Mouse (Mus musculus): Measurements from ENCODE around the gene Hist1h2bf. TPM values are rescaled to one million over a fixed set of nuclear protein-coding genes. Genes with fewer than 3 reads are reported as not detected.
"Not testable (repeated sequence)": the region's sequence is repeated elsewhere in the genome, so short reads cannot be mapped to it uniquely, and the experiment has no call there.

Gene Hist1h2bf
- total and polyA plus RNA-seq, 3 experiments: 1.00 to 8.4 (median 5.2) TPM

GRCm38 (mm10) chr13:23585442-23586098 lies 11.6 kb upstream of the Hist1h2bf start:
- WGBS: under 1% methylated on average over 35 of the region's 36 CpGs
- H3K27ac ChIP-seq: peak overlapping the region; percentile 95
- H3K79me2 ChIP-seq (replicated peaks; ENCODE audit: control insufficient read depth, insufficient read depth, low read length); H3K4me1 ChIP-seq (ENCODE audit: control insufficient read depth, insufficient read depth, low read length); H3K36me3 ChIP-seq (ENCODE audit: control insufficient read depth, insufficient read depth, low read length); H3K27me3 ChIP-seq (ENCODE audit: control insufficient read depth, insufficient read depth, low read length): not testable (repeated sequence)
- intact Hi-C loops (cut with DNase I): loop anchor here (1.0 to 10.0 kb wide), 6 partner anchors 36 to 1871 kb away; partner anchors contain the start of genes Hist1h1b, Hist1h2ai, Hist1h2an and Hist1h2bc
- H3K9ac ChIP-seq (ENCODE audit: low read depth, low read length): peak overlapping the region; percentile 79
- peak; percentile 96 for TF ChIP-seq POLR2A (IDR thresholded peaks at IDR 0.05; ENCODE audit: insufficient read depth, low read depth, low read length)
- peak overlapping the region; percentile 67 for H3K4me3 ChIP-seq
- DNase-seq: peak; percentile 77 to 80

GRCm38 (mm10) chr13:23585029-23585441 lies 11.0 kb upstream of the Hist1h2bf start:
- peaks cover 4% of the 10 kb centered on the region; the same call in 1 of the 2 replicates for H3K36me3 ChIP-seq (ENCODE audit: control insufficient read depth, insufficient read depth, low read length)
- H3K4me1 ChIP-seq (ENCODE audit: control insufficient read depth, insufficient read depth, low read length): peaks cover 4% of the 10 kb centered on the region
- no peaks in the 10 kb centered on the region for H3K79me2 ChIP-seq (replicated peaks; ENCODE audit: control insufficient read depth, insufficient read depth, low read length)
- peak; percentile 79 to 83 for DNase-seq
- under 1% methylated on average over 21 of the region's 21 CpGs for WGBS
- H3K4me3 ChIP-seq: peak overlapping the region; percentile 67
- no peaks in the 10 kb centered on the region for H3K27me3 ChIP-seq (ENCODE audit: control insufficient read depth, insufficient read depth, low read length)
- intact Hi-C loops (cut with DNase I): loop anchor here (2.0 to 10.0 kb wide), 4 partner anchors 54 to 1870 kb away; partner anchors contain the start of genes Hist1h1b, Hist1h2ai, Hist1h2an and Hist1h2bc
- H3K27ac ChIP-seq: peak overlapping the region; percentile 95
- H3K9ac ChIP-seq (ENCODE audit: low read depth, low read length): peak overlapping the region; percentile 73
- TF ChIP-seq POLR2A (IDR thresholded peaks at IDR 0.05; ENCODE audit: insufficient read depth, low read depth, low read length) (peak; percentile 57), EP300 (IDR thresholded peaks at IDR 0.05; ENCODE audit: insufficient read depth, low read depth, low read length) (no peak), CTCF (IDR thresholded peaks at IDR 0.05) (no peak)

- no peak for DNase-seq
- H3K27ac ChIP-seq: peak overlapping the region; percentile 95
- H3K9ac ChIP-seq (ENCODE audit: low read depth, low read length): peak overlapping the region; percentile 23
- peak overlapping the region; percentile 67 for H3K4me3 ChIP-seq
- no peaks in the 10 kb centered on the region for H3K79me2 ChIP-seq (replicated peaks; ENCODE audit: control insufficient read depth, insufficient read depth, low read length)
- H3K27me3 ChIP-seq (ENCODE audit: control insufficient read depth, insufficient read depth, low read length): no peaks in the 10 kb centered on the region
- peaks cover 4% of the 10 kb centered on the region; the same call in 1 of the 2 replicates for H3K36me3 ChIP-seq (ENCODE audit: control insufficient read depth, insufficient read depth, low read length)
- TF ChIP-seq CTCF (IDR thresholded peaks at IDR 0.05): no peak
- no peak for TF ChIP-seq EP300 (IDR thresholded peaks at IDR 0.05; ENCODE audit: insufficient read depth, low read depth, low read length)
- no peak for TF ChIP-seq POLR2A (IDR thresholded peaks at IDR 0.05; ENCODE audit: insufficient read depth, low read depth, low read length)
- intact Hi-C loops (cut with DNase I): loop anchor here (2.0 to 10.0 kb wide), 6 partner anchors 54 to 1870 kb away; partner anchors contain the start of genes Hist1h1b, Hist1h2ag, Hist1h2ai and Hist1h2an
- H3K4me1 ChIP-seq (ENCODE audit: control insufficient read depth, insufficient read depth, low read length): peaks cover 4% of the 10 kb centered on the region
Measured at GRCm38 (mm10) chr13:23584331-23584730, 10.3 kb upstream of the Hist1h2bf start.

- H3K27me3 ChIP-seq (ENCODE audit: control insufficient read depth, insufficient read depth, low read length): no peaks in the 10 kb centered on the region
- no peak overlapping the region for H3K9ac ChIP-seq (ENCODE audit: low read depth, low read length)
- H3K4me3 ChIP-seq: no peak overlapping the region; the same call in 1 of the 2 replicates
- peaks cover 4% of the 10 kb centered on the region; the same call in 1 of the 2 replicates for H3K36me3 ChIP-seq (ENCODE audit: control insufficient read depth, insufficient read depth, low read length)
- H3K79me2 ChIP-seq (replicated peaks; ENCODE audit: control insufficient read depth, insufficient read depth, low read length): no peaks in the 10 kb centered on the region
- TF ChIP-seq EP300 (IDR thresholded peaks at IDR 0.05; ENCODE audit: insufficient read depth, low read depth, low read length): no peak
- no peak for TF ChIP-seq POLR2A (IDR thresholded peaks at IDR 0.05; ENCODE audit: insufficient read depth, low read depth, low read length)
- no peak for TF ChIP-seq CTCF (IDR thresholded peaks at IDR 0.05)
- H3K27ac ChIP-seq: no peak overlapping the region; the same call in 1 of the 2 replicates
- H3K4me1 ChIP-seq (ENCODE audit: control insufficient read depth, insufficient read depth, low read length): peaks cover 4% of the 10 kb centered on the region
- intact Hi-C loops (cut with DNase I): loop anchor here (2.0 to 10.0 kb wide), 6 partner anchors 53 to 1869 kb away; partner anchors contain the start of genes Hist1h1b, Hist1h2ag, Hist1h2ai and Hist1h2an
- no peak for DNase-seq
Measured at GRCm38 (mm10) chr13:23583387-23584068, 9.5 kb upstream of the Hist1h2bf start.

GRCm38 (mm10) chr13:23582219-23583056 lies 8.4 kb upstream of the Hist1h2bf start:
- Histone ChIP-seq H3K4me3 (peak overlapping the region; percentile 72), H3K9ac (ENCODE audit: low read depth, low read length) (peak overlapping the region; percentile 71; the same call in 1 of the 2 replicates), H3K36me3 (ENCODE audit: control insufficient read depth, insufficient read depth, low read length) (peaks cover 4% of the 10 kb centered on the region; the same call in 1 of the 2 replicates), H3K27ac (peak overlapping the region; percentile 7), H3K79me2 (replicated peaks; ENCODE audit: control insufficient read depth, insufficient read depth, low read length) (no peaks in the 10 kb centered on the region), H3K4me1 (ENCODE audit: control insufficient read depth, insufficient read depth, low read length) (peaks cover 4% of the 10 kb centered on the region), H3K27me3 (ENCODE audit: control insufficient read depth, insufficient read depth, low read length) (no peaks in the 10 kb centered on the region)
- no peak for DNase-seq
- intact Hi-C loops (cut with DNase I): loop anchor here (5.0 to 10.0 kb wide), 4 partner anchors 160 to 1868 kb away; partner anchors contain the start of genes Hist1h1b, Hist1h2ag, Hist1h2ai and Hist1h2an
- WGBS: 37% methylated on average over 6 of the region's 6 CpGs
- TF ChIP-seq POLR2A (IDR thresholded peaks at IDR 0.05; ENCODE audit: insufficient read depth, low read depth, low read length) (no peak), CTCF (IDR thresholded peaks at IDR 0.05) (no peak), EP300 (IDR thresholded peaks at IDR 0.05; ENCODE audit: insufficient read depth, low read depth, low read length) (no peak)
